Mouse (Mus musculus): ENCODE measurements around the gene Slc9b1.

Gene Slc9b1

DNA sequence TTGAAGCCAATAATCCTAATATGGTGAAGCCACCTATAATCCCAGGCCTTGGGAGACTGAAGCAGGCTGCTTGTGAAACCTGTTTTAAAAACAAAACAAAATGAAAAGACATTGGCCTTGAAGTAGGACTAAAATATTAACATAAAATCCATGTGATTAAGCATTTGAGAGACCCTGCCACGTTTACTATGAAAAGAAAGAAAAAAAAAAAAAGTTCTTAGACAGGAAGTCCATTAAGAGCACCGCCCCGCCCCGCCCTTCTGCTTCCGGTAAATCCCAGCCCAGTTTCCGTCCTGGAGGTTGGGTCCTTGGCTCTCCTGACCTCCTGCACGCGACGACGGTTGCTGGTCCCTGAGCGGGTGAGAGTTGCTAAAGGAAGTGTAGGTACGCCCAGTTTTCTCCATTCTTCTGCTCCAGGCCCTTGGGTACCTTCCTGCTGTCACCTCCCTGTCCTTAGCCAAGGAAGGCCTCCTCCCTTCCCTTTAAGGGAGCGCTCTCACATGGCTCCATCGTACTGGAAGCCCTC lies at the start of gene Slc9b1:
Slc9b1 (plus strand) TSS at position 291 of the 526 bp plus-strand sequence.
- DNase-seq (ENCODE audit: low read depth, low spot score), result no peak

- peak; percentile 99 for DNase-seq (ENCODE audit: low read depth, low spot score)
Measured at GRCm38 (mm10) chr3:135298560-135298959, 49.3 kb upstream of the Slc9b1 start.

DNA sequence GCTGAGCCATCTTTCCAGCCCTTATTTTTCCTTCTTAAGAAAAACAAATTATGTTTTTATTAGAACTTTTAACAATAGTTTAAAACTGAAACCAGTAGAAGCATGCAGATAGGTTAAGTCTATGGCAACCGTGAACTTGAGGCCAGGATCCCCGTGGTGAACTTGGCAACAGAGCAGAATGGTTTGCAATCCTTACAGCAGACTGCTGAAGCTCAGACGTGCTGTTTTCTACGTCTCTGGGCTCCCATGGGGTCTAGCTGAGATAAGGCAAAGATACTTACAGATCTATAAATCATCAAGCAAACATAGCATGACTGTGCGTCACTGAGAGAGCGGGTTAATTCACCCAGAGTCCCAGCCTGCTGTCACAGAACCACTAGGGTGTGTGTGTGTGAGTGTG lies 47.7 kb upstream of the Slc9b1 start:
- DNase-seq (ENCODE audit: low read depth, low spot score), result peak; percentile 75

- DNase-seq (ENCODE audit: low read depth, low spot score), result no peak
Measured at GRCm38 (mm10) chr3:135304060-135304459, 43.8 kb upstream of the Slc9b1 start.

DNA sequence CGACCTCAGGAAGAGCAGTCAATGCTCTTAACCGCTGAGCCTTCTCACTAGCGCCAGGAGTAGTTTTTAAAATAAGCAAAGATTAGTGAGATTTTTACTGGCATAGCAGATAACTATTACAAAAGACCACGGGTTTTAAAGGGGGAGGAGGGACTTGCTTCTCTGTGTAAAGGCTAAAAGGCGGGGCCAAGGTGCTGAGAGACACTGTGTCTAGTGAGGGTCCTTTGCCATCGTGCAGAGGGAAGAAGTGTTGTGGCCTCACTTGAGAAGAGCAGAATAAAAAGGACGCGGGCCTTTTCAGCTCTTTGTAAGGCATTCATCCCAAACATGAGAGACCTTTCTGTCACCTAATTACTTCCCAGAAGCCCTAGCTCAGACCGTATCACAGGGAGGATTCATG lies 43.3 kb upstream of the Slc9b1 start:
- no peak for DNase-seq (ENCODE audit: low read depth, low spot score)

DNA sequence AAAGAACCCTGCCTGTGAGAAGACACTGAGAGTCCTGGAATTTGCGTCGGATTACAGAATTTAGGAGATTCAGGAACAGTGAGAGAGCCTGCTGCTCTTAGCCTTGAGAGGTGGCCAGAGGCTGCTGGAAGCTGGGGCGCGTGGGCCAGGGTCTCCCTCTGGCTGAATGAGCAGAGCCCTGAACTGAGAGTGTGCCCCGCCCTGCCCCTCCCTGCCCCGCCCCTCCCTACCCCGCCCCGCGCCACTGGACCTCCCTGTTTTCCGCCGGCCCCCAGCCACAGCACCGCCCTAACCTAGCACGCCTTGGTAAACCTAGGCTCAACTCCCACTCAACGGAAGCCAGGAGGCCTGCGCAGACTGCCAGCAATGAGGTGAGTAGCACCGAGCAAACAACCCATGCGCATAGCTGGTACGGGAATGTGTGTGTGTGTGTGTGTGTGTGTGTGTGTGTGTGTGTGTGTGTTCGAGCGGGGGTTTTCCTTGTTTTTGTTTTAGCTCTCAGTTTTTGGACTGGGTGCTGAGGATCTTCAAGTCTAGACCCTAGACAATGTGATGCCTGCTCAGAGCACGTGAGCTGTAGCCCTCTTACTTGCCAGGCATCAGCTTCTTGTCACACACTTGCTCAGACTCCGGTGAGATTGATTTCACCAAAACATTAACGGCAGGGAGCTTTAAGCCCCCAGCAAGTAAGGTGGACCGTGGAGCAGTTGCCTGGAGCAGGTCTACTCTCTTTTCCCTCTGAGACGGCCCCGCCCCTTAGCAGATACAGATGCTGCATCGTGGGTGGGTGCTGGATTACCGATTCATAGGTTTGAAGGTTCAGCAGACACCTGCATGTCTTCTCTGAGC lies 40.2 kb upstream of the Slc9b1 start, which contains the start of gene Slc9b2:
Slc9b2 (plus strand) TSS at position 290 of the 849 bp plus-strand sequence.
- no peak for DNase-seq (ENCODE audit: low read depth, low spot score)

DNA sequence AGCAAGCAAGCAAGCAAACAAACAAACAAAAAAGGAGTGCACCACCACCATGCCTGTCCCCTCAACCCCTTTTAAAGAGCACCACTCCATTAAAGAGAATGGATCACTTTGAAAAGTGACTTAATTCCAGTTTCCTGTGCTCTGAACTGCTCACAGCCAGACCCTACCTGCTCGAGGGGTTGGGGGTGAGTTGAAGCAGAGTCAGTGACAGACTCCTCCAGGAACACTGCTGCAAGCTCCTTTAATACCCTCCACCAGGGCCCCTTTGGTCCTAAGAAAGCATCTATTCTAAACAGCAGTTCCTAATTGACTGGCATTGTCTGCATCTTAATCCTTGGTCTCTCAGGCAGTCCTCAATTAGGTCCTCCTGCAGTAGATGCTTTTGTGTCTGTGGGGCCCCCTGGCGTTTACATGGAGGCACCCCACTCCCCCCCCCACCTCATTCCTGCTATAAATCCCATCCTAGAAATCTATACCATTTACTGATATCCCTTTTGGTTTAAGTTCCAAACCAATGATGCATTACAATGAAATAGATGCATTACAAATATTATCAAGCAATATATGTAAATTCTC lies 34.8 kb upstream of the Slc9b1 start:
- DNase-seq (ENCODE audit: low read depth, low spot score), result no peak

DNA sequence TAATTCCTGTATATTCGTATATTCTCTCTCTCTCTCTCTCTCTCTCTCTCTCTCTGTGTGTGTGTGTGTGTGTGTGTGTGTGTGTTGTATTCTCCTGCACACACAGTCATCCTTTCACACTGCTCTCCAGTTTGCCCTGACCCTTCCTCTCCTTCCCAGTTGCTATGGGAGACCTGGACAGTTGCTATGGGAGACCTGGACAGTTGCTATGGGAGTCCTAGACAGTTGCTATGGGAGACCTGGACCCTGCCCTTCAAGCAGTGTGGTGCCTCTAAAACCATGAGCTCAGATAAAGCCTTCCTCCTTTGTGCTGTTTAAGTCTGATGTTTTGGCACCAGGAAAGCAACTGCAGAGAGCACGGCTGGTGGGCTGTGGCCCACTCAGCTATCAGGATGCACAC lies 34.1 kb upstream of the Slc9b1 start:
- no peak for DNase-seq (ENCODE audit: low read depth, low spot score)

- no peak for DNase-seq (ENCODE audit: low read depth, low spot score)
Measured at GRCm38 (mm10) chr3:135314811-135315210, 33.0 kb upstream of the Slc9b1 start.

GRCm38 (mm10) chr3:135315720-135316425 lies 32.0 kb upstream of the Slc9b1 start:
- DNase-seq (ENCODE audit: low read depth, low spot score), result no peak

DNA sequence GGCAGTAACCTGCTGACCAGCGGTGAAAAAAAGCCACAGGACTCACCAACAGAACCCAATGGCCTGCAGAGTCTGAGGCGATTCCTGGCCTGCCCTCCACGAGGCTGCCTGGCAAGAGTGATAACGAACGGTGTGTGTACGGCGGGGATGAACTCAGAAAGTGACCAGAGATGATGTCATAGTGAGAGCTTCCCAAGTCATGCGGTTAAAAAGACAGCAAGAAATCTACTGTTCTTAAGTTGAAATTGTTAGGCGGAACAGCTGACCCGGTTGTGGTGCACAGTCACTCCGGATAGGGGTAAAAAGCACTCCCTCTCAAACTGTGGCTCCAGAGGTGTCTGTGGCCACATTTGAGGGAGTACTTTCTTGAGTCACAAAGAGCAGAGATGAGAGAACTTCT lies 29.5 kb upstream of the Slc9b1 start:
- DNase-seq (ENCODE audit: low read depth, low spot score), result no peak

GRCm38 (mm10) chr3:135324354-135324753 lies 23.5 kb upstream of the Slc9b1 start:
- no peak for DNase-seq (ENCODE audit: low read depth, low spot score)

- DNase-seq (ENCODE audit: low read depth, low spot score), result no peak
Measured at GRCm38 (mm10) chr3:135327176-135327575, 20.7 kb upstream of the Slc9b1 start.

- peak; percentile 27 for DNase-seq (ENCODE audit: low read depth, low spot score)
Measured at GRCm38 (mm10) chr3:135327601-135328000, 20.2 kb upstream of the Slc9b1 start.

DNA sequence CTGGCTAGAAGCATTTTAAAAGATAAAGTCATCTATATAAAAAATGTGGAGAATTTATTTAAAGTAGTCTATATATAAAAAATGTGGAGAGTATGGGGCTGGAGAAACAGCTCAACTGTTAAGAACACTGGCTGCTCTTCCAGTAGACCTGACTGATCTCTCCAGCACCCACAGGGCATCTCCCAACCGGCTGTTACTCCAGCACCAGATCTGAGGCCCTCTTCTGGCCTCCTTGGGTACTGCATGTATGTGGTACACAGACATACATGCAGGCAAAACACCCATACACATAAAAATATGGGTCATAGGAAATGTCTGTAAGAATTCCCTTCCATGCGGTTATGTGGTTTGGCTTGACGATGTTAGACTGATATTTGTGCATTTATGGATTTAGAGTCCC lies 19.3 kb upstream of the Slc9b1 start:
- peak; percentile 71 for DNase-seq (ENCODE audit: low read depth, low spot score)

GRCm38 (mm10) chr3:135332691-135333090 lies 15.1 kb upstream of the Slc9b1 start:
- DNase-seq (ENCODE audit: low read depth, low spot score), result no peak

DNA sequence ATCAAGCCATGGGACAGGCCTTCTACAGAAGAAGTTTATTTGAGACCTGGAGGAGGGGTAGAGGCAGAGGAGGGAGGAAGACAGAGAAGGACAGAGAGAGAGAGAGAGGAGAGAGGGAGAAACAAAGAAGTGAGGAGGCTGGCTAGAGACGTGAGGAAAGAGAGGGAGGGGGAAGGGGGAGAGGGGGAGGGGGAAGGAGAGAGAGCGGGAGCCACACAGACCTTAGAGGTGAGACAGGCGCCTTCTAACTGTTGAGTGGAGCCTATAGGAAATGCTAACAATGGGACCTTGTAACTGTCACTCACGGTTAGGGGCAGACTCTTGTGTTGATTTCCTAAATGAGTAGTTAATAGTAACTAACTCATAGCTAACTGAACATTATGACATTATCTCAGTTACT lies 14.1 kb upstream of the Slc9b1 start:
- no peak for DNase-seq (ENCODE audit: low read depth, low spot score)

DNA sequence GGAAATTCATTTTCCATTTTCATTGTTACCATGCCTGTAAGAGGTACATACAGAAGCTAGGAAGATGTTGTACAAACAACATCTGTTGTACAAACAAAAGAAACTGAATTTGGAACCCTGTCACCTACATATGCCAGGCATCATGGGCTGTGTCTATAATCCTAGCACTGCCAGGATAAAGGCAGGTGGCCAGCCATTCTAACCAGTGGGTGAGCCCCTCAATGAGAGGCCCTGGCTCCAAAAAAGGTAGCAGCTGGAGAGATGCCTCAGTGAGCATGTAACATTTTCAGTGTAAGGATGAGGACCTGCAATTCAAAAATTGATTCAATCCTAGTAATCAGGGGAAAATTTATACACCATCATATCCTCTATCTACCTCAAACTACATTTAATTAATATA lies 1.2 kb downstream of the Slc9b1 start:
- no peak for DNase-seq (ENCODE audit: low read depth, low spot score)

DNA sequence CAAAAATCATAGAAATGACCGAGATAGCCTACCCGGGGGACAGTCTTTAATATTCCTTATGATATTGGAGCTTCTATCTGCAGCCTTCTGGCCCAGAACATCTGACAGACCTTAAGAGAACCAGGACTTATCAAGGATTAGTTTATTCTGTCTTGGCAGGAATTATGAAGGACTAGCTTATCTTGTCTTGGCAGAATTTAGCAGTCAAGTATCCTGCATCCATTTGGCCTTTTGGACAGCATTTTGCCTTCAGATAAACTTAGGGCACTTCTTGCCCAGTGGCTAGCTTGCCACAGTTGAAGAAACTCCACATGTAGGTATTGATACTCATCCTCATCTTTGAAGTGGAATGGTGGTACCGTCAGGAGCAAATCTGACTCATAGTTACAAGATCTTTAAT lies 4.0 kb downstream of the Slc9b1 start:
- DNase-seq (ENCODE audit: low read depth, low spot score), result no peak

DNA sequence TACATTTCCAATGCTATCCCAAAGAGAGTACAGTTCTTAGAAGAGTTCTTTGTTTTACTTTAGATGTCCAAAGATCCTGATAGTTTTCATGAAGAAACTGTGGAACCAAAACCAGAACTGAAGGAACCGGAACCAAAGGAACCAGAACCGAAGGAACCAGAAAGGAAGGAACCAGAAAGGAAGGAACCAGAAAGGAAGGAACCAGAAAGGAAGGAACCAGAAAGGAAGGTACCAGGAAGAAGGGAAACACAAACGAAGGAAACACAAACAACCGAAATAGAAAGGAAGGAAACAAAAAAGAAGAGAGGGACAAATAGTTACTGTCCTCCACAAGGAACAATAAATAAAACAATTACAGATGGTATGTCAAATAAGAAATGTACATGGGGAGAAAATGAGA lies 9.6 kb downstream of the Slc9b1 start:
- DNase-seq (ENCODE audit: low read depth, low spot score), result no peak

DNA sequence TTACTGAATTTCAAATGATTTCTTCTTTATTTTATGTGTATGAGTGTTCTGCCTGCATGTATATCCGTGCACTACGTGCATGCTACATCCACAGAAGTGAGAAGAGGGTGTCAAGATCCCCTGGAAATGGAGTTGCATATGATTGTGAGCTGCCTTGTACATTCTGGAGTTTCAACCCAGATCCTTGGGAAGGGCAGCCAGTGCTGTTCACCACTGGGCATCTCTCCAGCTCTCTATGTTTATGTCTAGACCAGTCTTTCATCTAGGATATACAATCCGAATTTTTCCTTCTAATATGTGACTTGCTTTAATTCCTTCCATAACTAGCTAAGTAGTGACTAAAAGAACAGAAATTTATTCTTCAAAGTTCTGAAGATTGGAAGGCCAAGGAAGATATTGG lies 28.0 kb downstream of the Slc9b1 start:
- DNase-seq (ENCODE audit: low read depth, low spot score), result no peak

DNA sequence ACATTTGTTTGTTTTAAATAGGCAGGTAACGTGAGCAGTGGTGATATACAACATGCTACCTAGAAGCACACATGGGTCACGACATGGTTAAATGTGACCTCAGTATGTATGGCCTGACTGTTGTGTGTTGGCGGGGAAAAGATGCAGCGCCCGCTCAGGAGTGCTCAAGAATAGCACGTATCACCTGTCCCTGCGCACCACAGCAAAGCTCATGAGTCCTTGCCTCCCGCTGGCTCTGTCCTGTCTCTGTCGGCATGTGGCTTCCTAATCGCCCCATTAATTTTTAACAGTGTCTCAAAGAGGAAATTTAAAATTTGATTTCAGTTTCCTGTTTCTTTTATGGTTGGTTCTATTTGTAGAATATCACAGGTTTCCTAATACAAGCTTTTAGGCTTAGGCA lies 29.6 kb downstream of the Slc9b1 start:
- DNase-seq (ENCODE audit: low read depth, low spot score), result no peak
